Mouse (Mus musculus) bone marrow, adult 2 months (tissue): ENCODE results near the gene Zfp276.

Source experiments
- CTCF ChIP-seq: fragments of 200-500 bp; IDR thresholded peaks from 2 replicates; pipeline ENCODE4 v1.5.1; 2011; ENCODE audit warnings: low read length, control low read depth; ENCODE audit not compliant: control insufficient read depth, insufficient read depth
- POLR2A ChIP-seq: fragments of 200-500 bp; IDR thresholded peaks from 2 replicates; pipeline ENCODE4 v1.6.1; 2011; ENCODE audit warnings: low read depth, mild to moderate bottlenecking, control low read depth, low read length, borderline replicate concordance; ENCODE audit not compliant: control insufficient read depth

- TF ChIP-seq POLR2A (peak; percentile 96), CTCF (no peak)
These were observed 29.4 kb upstream of the Zfp276 start, which contains the start of gene Cdk10 for GRCm38 (mm10) chr8:123224278-123225266.
